Mouse (Mus musculus) mouse embryonic stem cell (cell line): ENCODE data around the gene Wdr63.

Experiments used
- in situ Hi-C, 2 experiments: fragments of 300-500 bp; cut with MboI; formaldehyde crosslinking; loops; 1 replicate in 1 of 2; 3 replicates in 1 of 2; pipeline ENCODE4 v1.14.3; 2019 to 2020; ENCODE audit warnings: low sequenced_read_pairs in 2 of 2, low pct_unique_long_range_greater_than_20kb in 1 of 2, mixed read lengths in 1 of 2; ENCODE audit not compliant: unreplicated experiment in 1 of 2

Wdr63 gene

GRCm38 (mm10) chr3:145991976-145992730 lies 115.8 kb downstream of the Wdr63 start:
- in situ Hi-C loops = no loop called here

DNA sequence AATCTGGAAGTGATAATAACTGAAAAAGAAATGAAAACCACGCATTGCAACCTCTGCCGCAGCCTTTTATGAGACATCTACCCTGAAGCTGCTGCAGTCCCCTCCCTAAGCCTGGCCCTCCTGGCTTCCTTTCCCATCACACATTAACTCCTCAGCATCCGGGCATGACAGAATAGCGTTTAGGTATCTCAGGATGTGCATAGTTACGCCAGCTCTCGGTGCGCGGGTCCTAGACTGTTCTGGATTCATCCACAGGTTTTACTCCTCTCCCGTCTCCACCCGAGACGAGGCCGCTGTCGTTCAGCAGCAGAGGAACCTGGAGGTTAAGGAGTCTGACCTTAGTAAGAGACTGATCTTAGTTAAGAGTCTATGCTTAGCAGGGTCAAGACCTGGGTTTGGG lies 116.8 kb downstream of the Wdr63 start:
- in situ Hi-C loops = no loop called here
